ENCODE assay signal across 24 mouse cellular contexts in the genomic region with DNA sequence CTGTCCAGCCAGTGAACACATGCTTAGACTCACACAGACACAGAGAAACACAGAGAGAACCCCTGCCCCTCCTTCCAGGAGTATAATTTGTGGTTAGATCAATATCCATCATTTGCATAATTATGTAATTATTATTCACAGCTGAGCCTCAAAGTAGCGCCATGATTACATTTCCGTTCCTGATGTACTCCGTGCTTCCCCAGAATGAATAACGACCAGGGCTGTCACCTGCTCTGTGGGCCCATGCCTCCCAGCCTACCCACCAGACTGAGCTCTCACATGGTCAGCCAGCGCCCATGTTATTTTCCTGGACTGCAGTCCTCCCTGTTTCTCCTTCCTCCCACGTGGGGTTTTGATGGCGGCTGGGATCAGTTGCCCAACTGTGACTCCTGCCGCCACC.
DNase-seq lines count a peak whose midpoint lies in the region; ATAC-seq lines count a peak whose summit lies in the region.
"Had no signal": no experiment of that assay in that cellular context is flagged by ENCODE, and none has a peak within 500 bp of the region (broad histone marks: within the 10 kb centered on the region; RNA-seq: fewer than 3 reads in every experiment).

No protein-coding gene starts in this region.

- DNase-seq in forebrain, embryonic 10.5 days (ENCODE audit: extremely low spot score, low spot score) = no peak
- no peak for DNase-seq in hindbrain, embryonic 10.5 days (ENCODE audit: low spot score)
- DNase-seq: adrenal gland, postnatal 10 days; adrenal gland, postnatal 25 days; B cell, adult 2 months; cerebellum, adult 11-12 months; cerebellum, adult 2 months; cerebellum, adult 9-10 months; cerebellum, postnatal 10 days; cerebellum, postnatal 25 days; forebrain, postnatal 0 days had no signal

- peak; percentile 62 for ATAC-seq in forebrain, embryonic 16.5 days
- no peak; the same call in 1 of the 2 replicates for ATAC-seq in hindbrain, embryonic 13.5 days (ENCODE audit: low FRiP score)
- ATAC-seq in neural tube, embryonic 13.5 days (ENCODE audit: low read depth) = peak; percentile 38; the same call in 1 of the 2 replicates
- no peak for ATAC-seq in neural tube, embryonic 15.5 days (ENCODE audit: low FRiP score)
- ATAC-seq: activated CD4-positive, CD25-positive, alpha-beta regulatory T cell, adult 4 months; CD4-positive, CD25-positive, alpha-beta regulatory T cell, adult 4 months; forebrain, embryonic 14.5 days; forebrain, postnatal 0 days; Patski had no signal

- no peak overlapping the region for H3K4me3 ChIP-seq in forebrain, embryonic 16.5 days (replicated peaks; ENCODE audit: low read length)
- H3K4me3 ChIP-seq in forebrain, embryonic 10.5 days = no peak overlapping the region
- no peak overlapping the region for H3K4me3 ChIP-seq in hindbrain, embryonic 13.5 days
- H3K4me3 ChIP-seq in hindbrain, embryonic 10.5 days = no peak overlapping the region
- no peak overlapping the region for H3K4me3 ChIP-seq in neural tube, embryonic 13.5 days
- no peak overlapping the region for H3K4me3 ChIP-seq in neural tube, embryonic 15.5 days (replicated peaks)
- H3K4me3 ChIP-seq: embryonic facial prominence, embryonic 10.5 days; embryonic facial prominence, embryonic 12.5 days; forebrain, embryonic 12.5 days had no signal

- no peak overlapping the region for H3K9ac ChIP-seq in forebrain, embryonic 16.5 days (replicated peaks; ENCODE audit: low read depth, low read length)
- no peak overlapping the region for H3K9ac ChIP-seq in hindbrain, embryonic 13.5 days
- H3K9ac ChIP-seq in neural tube, embryonic 13.5 days = no peak overlapping the region
- no peak overlapping the region for H3K9ac ChIP-seq in neural tube, embryonic 15.5 days (replicated peaks)
- H3K9ac ChIP-seq: embryonic facial prominence, embryonic 12.5 days; forebrain, embryonic 12.5 days; forebrain, postnatal 0 days had no signal

- H3K36me3 ChIP-seq in forebrain, embryonic 16.5 days (ENCODE audit: control insufficient read depth, insufficient read depth) = no peaks in the 10 kb centered on the region
- no peaks in the 10 kb centered on the region for H3K36me3 ChIP-seq in forebrain, embryonic 10.5 days (replicated peaks)
- no peaks in the 10 kb centered on the region for H3K36me3 ChIP-seq in hindbrain, embryonic 13.5 days
- no peaks in the 10 kb centered on the region for H3K36me3 ChIP-seq in hindbrain, embryonic 10.5 days
- H3K36me3 ChIP-seq in neural tube, embryonic 13.5 days = no peaks in the 10 kb centered on the region
- H3K36me3 ChIP-seq in neural tube, embryonic 15.5 days = no peaks in the 10 kb centered on the region
- H3K36me3 ChIP-seq: embryonic facial prominence, embryonic 10.5 days; embryonic facial prominence, embryonic 12.5 days; forebrain, embryonic 12.5 days; G1E had no signal

- WGBS in forebrain, embryonic 16.5 days = 59% methylated on average over 8 of the region's 8 CpGs
- 90% methylated on average over 8 of the region's 8 CpGs for WGBS in forebrain, embryonic 10.5 days
- 54% methylated on average over 8 of the region's 8 CpGs for WGBS in hindbrain, embryonic 13.5 days
- 90% methylated on average over 8 of the region's 8 CpGs for WGBS in hindbrain, embryonic 10.5 days
- 52% methylated on average over 8 of the region's 8 CpGs for WGBS in neural tube, embryonic 13.5 days
- 54% methylated on average over 8 of the region's 8 CpGs for WGBS in neural tube, embryonic 15.5 days

- H3K4me2 ChIP-seq in forebrain, embryonic 16.5 days (ENCODE audit: low read length) = no peak overlapping the region
- no peak overlapping the region for H3K4me2 ChIP-seq in hindbrain, embryonic 13.5 days
- no peak overlapping the region for H3K4me2 ChIP-seq in neural tube, embryonic 13.5 days
- no peak overlapping the region for H3K4me2 ChIP-seq in neural tube, embryonic 15.5 days
- H3K4me2 ChIP-seq: embryonic facial prominence, embryonic 12.5 days; forebrain, embryonic 12.5 days had no signal

- H3K4me1 ChIP-seq in forebrain, embryonic 16.5 days (replicated peaks; ENCODE audit: control insufficient read depth, insufficient read depth, low read length) = peaks cover 12% of the 10 kb centered on the region
- peaks cover 6% of the 10 kb centered on the region for H3K4me1 ChIP-seq in forebrain, embryonic 10.5 days
- H3K4me1 ChIP-seq in hindbrain, embryonic 13.5 days (replicated peaks) = peaks cover 11% of the 10 kb centered on the region; the same call in 1 of the 2 replicates
- H3K4me1 ChIP-seq in hindbrain, embryonic 10.5 days (replicated peaks) = peaks cover 2% of the 10 kb centered on the region; the same call in 1 of the 2 replicates
- H3K4me1 ChIP-seq in neural tube, embryonic 13.5 days (replicated peaks) = peaks cover 25% of the 10 kb centered on the region
- peaks cover 16% of the 10 kb centered on the region for H3K4me1 ChIP-seq in neural tube, embryonic 15.5 days
- H3K4me1 ChIP-seq: embryonic facial prominence, embryonic 10.5 days; embryonic facial prominence, embryonic 12.5 days; forebrain, embryonic 12.5 days had no signal

- H3K9me3 ChIP-seq in forebrain, embryonic 16.5 days (ENCODE audit: control insufficient read depth, low read length) = no peaks in the 10 kb centered on the region; the same call in 1 of the 2 replicates
- H3K9me3 ChIP-seq in forebrain, embryonic 10.5 days = no peaks in the 10 kb centered on the region
- H3K9me3 ChIP-seq in hindbrain, embryonic 13.5 days = no peaks in the 10 kb centered on the region
- no peaks in the 10 kb centered on the region for H3K9me3 ChIP-seq in hindbrain, embryonic 10.5 days
- no peaks in the 10 kb centered on the region for H3K9me3 ChIP-seq in neural tube, embryonic 13.5 days
- H3K9me3 ChIP-seq in neural tube, embryonic 15.5 days (replicated peaks) = no peaks in the 10 kb centered on the region
- H3K9me3 ChIP-seq: embryonic facial prominence, embryonic 10.5 days; embryonic facial prominence, embryonic 12.5 days; forebrain, embryonic 12.5 days had no signal

- no peak overlapping the region for H3K27ac ChIP-seq in forebrain, embryonic 16.5 days (ENCODE audit: low read length)
- H3K27ac ChIP-seq in forebrain, embryonic 10.5 days = no peak overlapping the region
- peak overlapping the region; percentile 65; the same call in 1 of the 2 replicates for H3K27ac ChIP-seq in hindbrain, embryonic 13.5 days
- no peak overlapping the region for H3K27ac ChIP-seq in hindbrain, embryonic 10.5 days
- no peak overlapping the region; the same call in 1 of the 2 replicates for H3K27ac ChIP-seq in neural tube, embryonic 13.5 days (replicated peaks)
- no peak overlapping the region for H3K27ac ChIP-seq in neural tube, embryonic 15.5 days (replicated peaks)
- H3K27ac ChIP-seq: embryonic facial prominence, embryonic 10.5 days; embryonic facial prominence, embryonic 12.5 days; forebrain, embryonic 12.5 days had no signal

- no peaks in the 10 kb centered on the region for H3K27me3 ChIP-seq in forebrain, embryonic 16.5 days (replicated peaks; ENCODE audit: control insufficient read depth, insufficient read depth, low read length)
- H3K27me3 ChIP-seq in forebrain, embryonic 10.5 days (ENCODE audit: poor library complexity, severe bottlenecking) = peaks cover 7% of the 10 kb centered on the region; the same call in 1 of the 2 replicates
- H3K27me3 ChIP-seq in hindbrain, embryonic 13.5 days = no peaks in the 10 kb centered on the region
- no peaks in the 10 kb centered on the region for H3K27me3 ChIP-seq in hindbrain, embryonic 10.5 days (ENCODE audit: insufficient read depth, poor library complexity, severe bottlenecking)
- no peaks in the 10 kb centered on the region for H3K27me3 ChIP-seq in neural tube, embryonic 13.5 days
- H3K27me3 ChIP-seq in neural tube, embryonic 15.5 days (replicated peaks) = no peaks in the 10 kb centered on the region
- H3K27me3 ChIP-seq: CH12.LX; embryonic facial prominence, embryonic 12.5 days; Patski had no signal

Comparison
In these comparisons a context has a peak if more than half of its experiments do, and no peak if none do; other contexts are left out.
1. ATAC-seq: peak in forebrain, embryonic 16.5 days (single experiment) and neural tube, embryonic 13.5 days (single experiment); none in hindbrain, embryonic 13.5 days (single experiment) and neural tube, embryonic 15.5 days (single experiment).